Mouse (Mus musculus): ENCODE results near the gene Abhd10.

- no peak for TF ChIP-seq CTCF (IDR thresholded peaks at IDR 0.05; ENCODE audit: borderline replicate concordance, insufficient read depth, low read length)
- no peak for TF ChIP-seq POLR2A (IDR thresholded peaks at IDR 0.05; ENCODE audit: low read depth, low read length)
Measured at GRCm38 (mm10) chr16:45757421-45758078, 14.8 kb upstream of the Abhd10 start.
